Mouse (Mus musculus) erythroblast, embryonic 14.5 days (primary cell): ENCODE measurements around the gene Phactr2.

Source experiments
- GATA1 ChIP-seq: IDR thresholded peaks from 2 replicates; pipeline ENCODE4 v1.6.1; 2012; ENCODE audit warnings: low read length, inconsistent platforms, mixed read lengths
- TAL1 ChIP-seq: IDR thresholded peaks from 3 replicates; pipeline ENCODE4 v1.6.1; 2012; ENCODE audit warnings: low read length, inconsistent platforms, mixed read lengths

GRCm38 (mm10) chr10:13424508-13424907 lies 49.7 kb downstream of the Phactr2 start:
- TF ChIP-seq TAL1 (no peak), GATA1 (no peak)
